Mouse (Mus musculus): Measurements from ENCODE around the gene Smap2.

DNA sequence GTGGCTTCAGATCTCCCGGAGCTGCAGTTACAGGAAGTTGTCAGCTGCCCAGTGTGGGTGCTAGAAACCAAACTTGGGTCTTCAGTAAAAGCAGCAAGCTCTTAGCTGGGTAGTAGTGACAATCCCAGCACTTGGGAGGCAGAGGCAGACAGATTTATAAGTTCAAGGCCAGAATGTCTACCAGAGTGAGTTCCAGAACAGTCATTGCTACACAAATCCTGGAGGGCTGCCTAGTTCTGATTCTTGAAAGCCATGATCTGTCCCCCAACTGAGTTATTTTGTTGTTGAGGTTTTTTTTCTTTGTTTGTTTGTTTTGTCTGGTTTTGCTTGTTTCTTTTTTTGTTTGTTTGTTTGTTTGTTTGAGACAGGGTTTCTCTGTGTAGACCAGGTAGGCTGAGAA, 11.1 kb upstream of the Smap2 start:
- no peak for TF ChIP-seq MAX (IDR thresholded peaks at IDR 0.05; ENCODE audit: low read length)
- no peak for TF ChIP-seq EP300 (IDR thresholded peaks at IDR 0.05; ENCODE audit: low read length)
- no peak for TF ChIP-seq POLR2A (IDR thresholded peaks at IDR 0.05; ENCODE audit: low read depth, low read length)
- no peak for TF ChIP-seq MEF2A (IDR thresholded peaks at IDR 0.05; ENCODE audit: borderline replicate concordance, low read depth, low read length)
- no peak for TF ChIP-seq GABPA (IDR thresholded peaks at IDR 0.05; ENCODE audit: insufficient replicate concordance, low read depth, low read length)
- TF ChIP-seq CTCF (conservative IDR thresholded peaks at IDR 0.05 in 1 of 2, IDR thresholded peaks at IDR 0.05 in 1 of 2; ENCODE audit: low read depth in 2 of 2, low read length in 2 of 2), result no peak
- TF ChIP-seq SIN3A (IDR thresholded peaks at IDR 0.05; ENCODE audit: low read length), result no peak
